Mouse (Mus musculus) limb, embryonic 13.5 days (tissue): ENCODE measurements around the gene Celf2. TPM values are rescaled to one million over a fixed set of nuclear protein-coding genes. Genes with fewer than 3 reads are reported as not detected.

ENCODE experiments used
- ATAC-seq: fragments of 200-750 bp; cut with Nextera tagmentation; 2 replicates; pipeline ENCODE4 v1.8.0; 2017; ENCODE audit warnings: low read depth, moderate number of reproducible peaks, moderate TSS enrichment; ENCODE audit not compliant: low FRiP score
- H3K27ac ChIP-seq: fragments of 300-500 bp; sonication (generic); 2 replicates; pipeline ENCODE4 v1.5.1; 2015; ENCODE audit warnings: inconsistent platforms, mild to moderate bottlenecking, moderate library complexity
- H3K27me3 ChIP-seq: fragments of 300-500 bp; sonication (generic); 2 replicates; pipeline ENCODE4 v1.6.1; 2015; ENCODE audit warnings: mild to moderate bottlenecking, inconsistent platforms
- H3K36me3 ChIP-seq: fragments of 300-500 bp; sonication (generic); 2 replicates; pipeline ENCODE4 v1.6.1; 2015; ENCODE audit warnings: inconsistent platforms, mild to moderate bottlenecking, moderate library complexity
- H3K4me1 ChIP-seq: fragments of 300-500 bp; sonication (generic); 2 replicates; pipeline ENCODE4 v1.6.1; 2015; ENCODE audit warnings: inconsistent platforms
- H3K4me2 ChIP-seq: fragments of 300-500 bp; sonication (generic); replicated peaks from 2 replicates; pipeline ENCODE4 v1.6.1; 2015; ENCODE audit warnings: inconsistent platforms, mild to moderate bottlenecking, moderate library complexity
- H3K4me3 ChIP-seq: fragments of 300-500 bp; sonication (generic); 2 replicates; pipeline ENCODE4 v1.5.1; 2015; ENCODE audit warnings: moderate library complexity, mild to moderate bottlenecking, inconsistent platforms
- H3K9ac ChIP-seq: fragments of 300-500 bp; sonication (generic); 2 replicates; pipeline ENCODE4 v1.6.1; 2015; ENCODE audit warnings: mild to moderate bottlenecking, inconsistent platforms
- H3K9me3 ChIP-seq: fragments of 300-500 bp; sonication (generic); 2 replicates; pipeline ENCODE4 v1.6.1; 2016; ENCODE audit warnings: inconsistent platforms
- WGBS: fragments of 180-500 bp; shearing (Covaris S2); methylation state at CpG from one replicate; pipeline ENCODE4 v1.1.7; 2015; 5-methylcytosine and 5-hydroxymethylcytosine counted together
- polyA plus RNA-seq: library from polyadenylated mRNA; unstranded; fragments of >200 nt; fragmentation: Nextera tagmentation; extraction: Ambion mirVana; gene quantifications from 2 replicates; pipeline ENCODE4 v1.2.1, GENCODE M21; 2015

The Celf2 gene
- polyA plus RNA-seq, 1 experiment from 2014 or later = 68.8 TPM

DNA sequence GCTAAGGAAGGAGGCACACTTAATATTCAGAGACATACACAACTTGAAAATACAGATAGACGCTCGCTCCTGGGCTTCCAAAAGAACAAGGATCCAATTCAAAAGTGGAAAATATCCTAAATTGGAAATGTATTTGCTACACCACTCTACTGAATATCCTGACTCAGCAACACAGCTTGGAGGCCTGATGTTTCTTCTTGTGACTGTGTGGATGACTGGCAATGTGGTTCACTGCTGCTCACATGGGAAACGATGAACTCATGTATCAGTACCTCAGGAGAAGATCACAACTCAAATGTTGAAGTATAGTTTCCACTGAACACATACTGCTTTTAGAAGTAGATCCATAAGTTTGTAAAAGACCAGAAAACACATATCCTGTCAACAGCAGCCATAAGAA lies 944.2 kb downstream of the Celf2 start:
- no peak overlapping the region for H3K27ac ChIP-seq
- WGBS = 86% methylated on average over 3 of the region's 3 CpGs
- no peaks in the 10 kb centered on the region for H3K27me3 ChIP-seq
- no peak overlapping the region for H3K4me2 ChIP-seq
- ATAC-seq = no peak
- no peak overlapping the region for H3K9ac ChIP-seq
- H3K9me3 ChIP-seq = no peaks in the 10 kb centered on the region
- peaks cover 5% of the 10 kb centered on the region; the same call in 1 of the 2 replicates for H3K36me3 ChIP-seq
- H3K4me1 ChIP-seq = no peaks in the 10 kb centered on the region
- no peak overlapping the region for H3K4me3 ChIP-seq

DNA sequence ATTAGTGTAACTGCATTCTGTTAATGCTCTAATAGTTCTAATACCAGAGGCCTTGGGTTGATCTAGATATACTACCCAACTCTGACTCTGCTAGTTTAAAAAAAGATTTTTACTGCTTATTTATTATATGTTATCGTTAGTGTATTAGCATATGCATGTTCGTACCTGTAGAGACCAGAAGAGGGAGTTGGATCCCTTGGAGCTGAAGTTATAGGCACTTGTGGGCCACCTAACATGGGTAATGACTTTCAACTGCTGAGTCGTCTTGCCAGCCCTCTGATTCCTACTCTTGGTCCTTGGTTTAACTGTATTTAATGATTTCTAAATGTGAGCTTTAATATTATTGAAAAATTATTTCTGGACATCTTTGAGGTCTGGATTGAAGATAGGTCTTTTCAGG lies 948.0 kb downstream of the Celf2 start:
- no peak overlapping the region for H3K27ac ChIP-seq
- H3K9me3 ChIP-seq = no peaks in the 10 kb centered on the region
- no peak overlapping the region for H3K4me3 ChIP-seq
- no peak for ATAC-seq
- H3K27me3 ChIP-seq = no peaks in the 10 kb centered on the region
- WGBS = 88% methylated on average over 3 of the region's 3 CpGs
- no peaks in the 10 kb centered on the region for H3K4me1 ChIP-seq
- H3K36me3 ChIP-seq = peaks cover 5% of the 10 kb centered on the region; the same call in 1 of the 2 replicates
- H3K4me2 ChIP-seq = no peak overlapping the region
- H3K9ac ChIP-seq = no peak overlapping the region

DNA sequence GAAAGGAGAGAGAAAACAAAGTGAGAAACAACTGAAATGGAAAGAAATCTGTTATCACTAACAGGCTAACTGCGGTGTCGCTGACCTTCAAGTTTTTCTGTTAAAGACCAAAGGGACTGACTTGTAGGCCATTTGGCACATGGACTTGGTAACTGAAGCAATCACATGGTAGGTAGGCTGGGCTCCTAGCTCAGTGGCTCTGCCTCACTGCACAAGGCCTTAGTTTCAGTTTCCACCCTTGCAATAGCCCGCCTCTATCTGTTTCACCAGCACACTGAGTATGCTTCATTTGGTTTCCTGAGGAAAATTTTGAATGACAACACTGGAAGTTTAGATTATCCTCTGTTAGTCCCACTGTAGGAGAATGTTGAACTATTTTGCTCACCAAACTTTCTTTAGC lies 948.6 kb downstream of the Celf2 start:
- WGBS = 89% methylated on average over 3 of the region's 3 CpGs
- no peaks in the 10 kb centered on the region for H3K27me3 ChIP-seq

DNA sequence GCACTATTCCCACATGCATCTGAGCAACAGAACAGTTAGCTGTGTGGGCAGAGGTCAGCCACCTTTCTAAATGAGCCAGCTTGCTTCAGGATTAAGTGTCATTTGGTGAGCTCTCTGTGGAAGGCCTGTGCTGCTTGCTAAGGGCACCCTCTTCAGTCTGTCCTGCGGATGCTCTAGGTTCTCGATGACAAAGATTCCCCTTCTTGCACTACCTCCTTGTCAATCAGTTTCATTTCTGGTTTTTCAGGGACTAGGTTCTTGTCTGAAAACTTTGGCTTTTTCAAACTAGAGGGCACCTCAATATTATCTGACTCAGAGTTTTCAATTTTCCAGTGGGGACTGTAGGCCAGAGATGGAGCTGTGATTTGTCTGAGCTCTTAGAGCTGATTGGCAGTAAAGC lies 949.8 kb downstream of the Celf2 start:
- no peaks in the 10 kb centered on the region for H3K4me1 ChIP-seq
- H3K9me3 ChIP-seq = no peaks in the 10 kb centered on the region
- ATAC-seq = no peak
- peaks cover 5% of the 10 kb centered on the region; the same call in 1 of the 2 replicates for H3K36me3 ChIP-seq
- no peak overlapping the region for H3K9ac ChIP-seq
- no peak overlapping the region for H3K27ac ChIP-seq
- no peak overlapping the region for H3K4me3 ChIP-seq
- no peaks in the 10 kb centered on the region for H3K27me3 ChIP-seq
- H3K4me2 ChIP-seq = no peak overlapping the region
- 84% methylated on average over 2 of the region's 2 CpGs for WGBS

More for the DNA sequence above, 948.6 kb downstream of the Celf2 start:
- H3K4me2 ChIP-seq = no peak overlapping the region
- no peaks in the 10 kb centered on the region for H3K9me3 ChIP-seq
- H3K36me3 ChIP-seq = peaks cover 5% of the 10 kb centered on the region; the same call in 1 of the 2 replicates
- H3K9ac ChIP-seq = no peak overlapping the region
- H3K27ac ChIP-seq = no peak overlapping the region
- no peak overlapping the region for H3K4me3 ChIP-seq
- ATAC-seq = no peak
- H3K4me1 ChIP-seq = no peaks in the 10 kb centered on the region

DNA sequence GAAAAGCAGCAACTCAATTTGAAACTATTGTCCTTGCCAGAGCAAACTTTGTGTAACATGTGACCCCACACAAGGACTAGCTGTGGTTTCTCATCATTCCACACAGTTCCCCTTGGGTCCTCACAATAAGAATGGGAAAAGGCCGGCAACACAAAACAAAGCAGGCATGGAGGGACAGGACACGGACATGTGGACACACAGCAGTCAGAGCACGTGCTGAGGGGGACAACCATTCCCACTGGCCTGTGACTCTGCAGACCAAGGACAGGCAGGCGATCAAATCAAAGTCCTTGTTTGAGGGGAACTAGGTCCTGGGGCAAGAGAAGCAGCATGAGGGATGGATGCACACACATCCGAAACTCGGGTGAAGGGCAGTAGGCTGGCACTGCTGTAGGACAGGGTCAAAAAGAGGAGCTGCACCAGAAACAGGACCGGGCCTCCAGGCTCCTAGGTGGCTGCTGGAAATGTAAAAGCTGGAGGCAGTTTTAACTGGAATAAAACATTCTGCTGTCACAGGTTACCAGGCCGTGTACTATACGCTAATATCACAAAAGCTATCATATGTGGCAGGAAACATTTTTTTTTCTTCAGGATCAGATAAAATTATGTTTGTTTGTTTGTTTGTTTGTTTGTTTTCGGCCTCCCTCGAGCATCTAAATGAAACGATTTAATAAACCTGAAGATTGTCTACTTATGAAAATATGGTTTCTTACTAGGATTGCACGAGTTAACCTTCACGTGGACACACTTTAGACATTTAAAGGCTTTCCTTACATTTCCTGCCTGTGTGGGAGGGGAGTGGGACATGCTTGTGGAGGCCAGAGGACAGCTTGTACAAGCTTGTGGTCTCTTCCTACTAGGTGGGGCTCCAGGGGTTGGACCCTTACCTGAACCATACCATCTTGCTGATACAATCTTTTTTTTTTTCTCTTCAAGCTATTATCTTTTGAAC lies 950.8 kb downstream of the Celf2 start:
- Histone ChIP-seq H3K4me1 (no peaks in the 10 kb centered on the region), H3K4me2 (no peak overlapping the region), H3K9ac (no peak overlapping the region), H3K36me3 (peaks cover 5% of the 10 kb centered on the region; the same call in 1 of the 2 replicates), H3K4me3 (no peak overlapping the region), H3K27me3 (no peaks in the 10 kb centered on the region), H3K9me3 (no peaks in the 10 kb centered on the region), H3K27ac (no peak overlapping the region)
- 79% methylated on average over 14 of the region's 14 CpGs for whole genome bisulfite sequencing
- no peak for ATAC-seq

DNA sequence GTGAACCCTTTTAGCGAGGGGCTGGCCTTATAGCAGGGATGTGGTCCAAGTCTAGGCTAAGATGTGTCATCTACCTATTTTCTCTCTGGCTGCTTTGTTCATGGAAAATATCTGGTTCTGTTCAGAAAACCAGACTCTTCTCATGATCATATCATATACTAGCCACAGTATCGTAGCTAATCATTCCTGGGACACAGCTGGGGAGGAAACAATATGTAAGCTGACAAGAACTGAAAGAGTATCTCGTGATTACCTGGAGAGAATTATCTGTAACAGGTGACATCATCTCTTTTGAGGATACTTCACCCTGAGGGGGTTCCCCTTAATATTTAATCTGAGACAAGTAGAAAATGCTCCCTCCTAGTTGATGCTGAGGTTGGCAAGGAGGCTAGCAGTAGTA lies 951.6 kb downstream of the Celf2 start:
- Histone ChIP-seq H3K27ac (no peak overlapping the region), H3K4me2 (no peak overlapping the region), H3K4me1 (no peaks in the 10 kb centered on the region), H3K27me3 (no peaks in the 10 kb centered on the region), H3K9ac (no peak overlapping the region), H3K36me3 (peaks cover 5% of the 10 kb centered on the region; the same call in 1 of the 2 replicates), H3K4me3 (no peak overlapping the region), H3K9me3 (no peaks in the 10 kb centered on the region)
- 77% methylated on average over 3 of the region's 3 CpGs for WGBS
- ATAC-seq = no peak

DNA sequence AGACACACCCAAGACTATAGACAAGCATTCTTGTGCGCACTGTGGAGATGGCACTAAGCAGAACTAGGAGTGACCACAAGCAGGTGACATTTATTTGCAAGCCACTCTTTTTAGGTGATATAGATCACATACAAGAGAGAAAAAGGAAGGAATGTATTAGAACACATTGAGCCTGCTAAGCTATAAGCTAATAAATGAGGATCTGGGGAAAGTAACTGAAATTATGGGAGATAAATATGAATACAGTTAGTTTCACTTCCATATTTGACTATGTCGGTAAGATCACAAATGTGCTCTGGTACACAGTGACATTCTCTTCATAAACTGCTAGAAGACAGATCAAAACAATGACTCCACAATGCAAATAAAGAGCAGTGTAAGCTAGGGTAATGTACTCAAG lies 952.5 kb downstream of the Celf2 start:
- no peak overlapping the region for H3K27ac ChIP-seq
- H3K9me3 ChIP-seq = no peaks in the 10 kb centered on the region
- H3K36me3 ChIP-seq = peaks cover 5% of the 10 kb centered on the region; the same call in 1 of the 2 replicates
- no peak for ATAC-seq
- no peaks in the 10 kb centered on the region for H3K27me3 ChIP-seq
- WGBS = 90% methylated on average over 2 of the region's 2 CpGs
- no peak overlapping the region for H3K4me3 ChIP-seq
- H3K4me2 ChIP-seq = no peak overlapping the region
- no peak overlapping the region for H3K9ac ChIP-seq
- no peaks in the 10 kb centered on the region for H3K4me1 ChIP-seq

DNA sequence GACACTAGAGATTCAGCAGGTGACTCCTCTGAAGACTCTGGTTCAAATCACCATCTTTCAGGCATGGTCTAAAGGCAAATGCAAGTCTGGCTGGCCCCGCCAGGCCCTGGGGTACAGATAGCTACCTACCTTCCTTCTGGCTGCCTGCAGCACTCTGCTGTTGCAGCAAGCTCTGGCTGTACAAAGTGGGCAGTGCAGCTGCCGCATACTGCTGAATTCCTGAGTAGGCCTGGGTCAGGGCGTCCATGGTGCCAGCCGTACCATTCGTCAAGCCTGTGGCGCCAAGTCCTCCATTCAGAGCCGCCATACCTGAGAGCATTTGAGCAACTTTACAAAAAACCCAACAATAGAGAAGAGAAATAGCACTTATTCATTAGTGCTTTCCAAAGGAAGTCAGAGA lies 955.7 kb downstream of the Celf2 start:
- H3K4me3 ChIP-seq = no peak overlapping the region
- no peak overlapping the region for H3K27ac ChIP-seq
- H3K27me3 ChIP-seq = no peaks in the 10 kb centered on the region
- 91% methylated on average over 7 of the region's 7 CpGs for WGBS
- no peaks in the 10 kb centered on the region for H3K9me3 ChIP-seq
- no peak for ATAC-seq
- no peaks in the 10 kb centered on the region for H3K36me3 ChIP-seq
- no peak overlapping the region for H3K4me2 ChIP-seq
- H3K9ac ChIP-seq = no peak overlapping the region
- no peaks in the 10 kb centered on the region for H3K4me1 ChIP-seq

DNA sequence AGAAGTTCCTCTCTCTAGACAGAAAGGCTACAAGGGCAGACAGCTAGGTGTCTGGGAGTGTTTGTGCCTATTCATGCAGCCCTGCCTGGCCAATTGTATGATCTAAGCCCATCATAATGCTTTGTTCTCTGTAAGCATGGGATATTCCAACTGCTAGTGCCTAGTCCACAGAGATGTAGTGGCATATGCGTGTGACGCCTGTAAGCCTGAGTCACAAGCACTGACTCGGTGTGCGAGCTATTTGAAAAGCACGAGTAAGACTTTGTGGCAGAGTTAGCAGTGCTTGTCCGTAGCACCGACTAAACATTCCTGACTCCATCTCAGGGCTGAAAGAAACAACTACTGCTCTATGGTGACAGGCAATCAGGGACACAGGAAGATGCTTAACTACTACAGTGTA lies 960.1 kb downstream of the Celf2 start:
- Histone ChIP-seq H3K9me3 (no peaks in the 10 kb centered on the region), H3K4me2 (no peak overlapping the region), H3K4me1 (peaks cover 6% of the 10 kb centered on the region; the same call in 1 of the 2 replicates), H3K9ac (no peak overlapping the region), H3K4me3 (no peak overlapping the region), H3K36me3 (no peaks in the 10 kb centered on the region), H3K27ac (no peak overlapping the region), H3K27me3 (no peaks in the 10 kb centered on the region)
- ATAC-seq = no peak
- 87% methylated on average over 7 of the region's 7 CpGs for WGBS

DNA sequence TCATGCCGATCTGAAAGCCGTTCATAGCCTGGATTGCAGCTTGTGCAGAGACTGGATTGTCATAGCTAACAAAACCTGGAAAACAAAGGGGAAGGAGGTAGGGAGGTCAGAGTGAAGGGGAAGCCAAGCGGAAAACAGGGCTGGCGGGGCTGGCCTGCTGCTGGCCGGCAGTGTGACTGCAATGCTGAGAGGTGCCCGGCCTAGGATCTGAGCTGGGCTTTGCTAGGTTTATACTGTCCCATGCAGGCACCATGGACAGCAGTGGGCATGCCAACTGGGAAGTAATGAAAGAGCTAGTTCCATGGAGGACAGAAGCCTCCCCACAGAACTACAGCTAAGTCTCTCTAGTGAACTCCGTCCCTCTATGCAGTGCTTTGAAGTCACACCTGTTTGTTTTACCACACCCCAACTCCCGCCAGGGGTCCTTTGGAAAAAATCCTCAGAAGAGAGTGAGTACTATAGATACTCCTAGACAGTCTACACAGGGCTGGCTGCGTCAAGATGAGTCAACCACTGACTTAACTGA lies 962.2 kb downstream of the Celf2 start:
- Histone ChIP-seq H3K9me3 (no peaks in the 10 kb centered on the region), H3K4me2 (no peak overlapping the region), H3K27ac (no peak overlapping the region), H3K9ac (no peak overlapping the region), H3K4me3 (no peak overlapping the region), H3K36me3 (no peaks in the 10 kb centered on the region), H3K27me3 (no peaks in the 10 kb centered on the region), H3K4me1 (peaks cover 6% of the 10 kb centered on the region; the same call in 1 of the 2 replicates)
- 0 out of 2 replicates have a peak, but pooled peaks have one; percentile 40 for ATAC-seq
- 57% methylated on average over 9 of the region's 9 CpGs for WGBS

DNA sequence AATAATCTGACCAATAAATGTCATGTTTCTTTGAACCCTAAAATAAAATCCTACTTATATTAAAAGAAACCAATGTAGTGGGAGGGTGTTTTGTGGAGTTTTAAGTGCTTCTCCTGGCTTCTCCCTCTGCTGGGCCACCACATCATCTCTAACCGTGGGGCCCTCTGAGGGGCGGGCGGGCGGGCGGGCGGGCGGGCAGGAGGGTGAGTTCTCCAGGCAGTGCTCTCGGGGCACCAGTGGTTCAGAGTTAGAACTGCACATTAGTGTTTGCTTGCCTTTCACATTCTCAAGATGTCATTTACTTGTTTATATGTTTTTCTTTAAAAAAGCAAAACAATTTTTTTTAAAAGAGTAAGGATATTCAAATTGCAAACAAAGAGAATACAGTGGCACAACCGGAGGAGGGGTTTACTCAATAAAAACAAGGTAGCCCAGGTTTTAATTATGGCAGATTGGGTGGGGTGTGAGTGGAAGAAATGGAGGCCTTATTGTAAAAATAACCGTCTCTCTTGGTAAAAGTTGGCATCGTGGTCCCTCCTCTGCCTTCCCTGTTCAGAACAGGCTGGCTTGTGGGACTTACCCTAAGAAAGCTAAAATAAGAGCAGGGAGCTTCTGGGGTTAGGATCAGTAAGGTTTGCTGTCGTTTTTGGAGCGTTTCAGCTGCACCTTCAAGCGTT lies 962.8 kb downstream of the Celf2 start:
- H3K27ac ChIP-seq = no peak overlapping the region
- 74% methylated on average over 14 of the region's 14 CpGs for WGBS
- ATAC-seq = no peak

More for the DNA sequence above, 962.8 kb downstream of the Celf2 start:
- Histone ChIP-seq H3K27me3 (no peaks in the 10 kb centered on the region), H3K36me3 (no peaks in the 10 kb centered on the region), H3K9ac (no peak overlapping the region), H3K4me3 (no peak overlapping the region), H3K4me2 (no peak overlapping the region), H3K4me1 (peaks cover 6% of the 10 kb centered on the region; the same call in 1 of the 2 replicates), H3K9me3 (no peaks in the 10 kb centered on the region)
